Mouse (Mus musculus) neural tube, embryonic 11.5 days (tissue): ENCODE data around the gene Fgfr1op2. TPM values are rescaled to one million over a fixed set of nuclear protein-coding genes. Genes with fewer than 3 reads are reported as not detected.

Experiments
- ATAC-seq: fragments of 200-750 bp; cut with Nextera tagmentation; 2 replicates; pipeline ENCODE4 v1.8.0; 2017; ENCODE audit warnings: moderate number of reproducible peaks, mild to moderate bottlenecking, moderate TSS enrichment, moderate library complexity; ENCODE audit not compliant: insufficient read depth, low FRiP score, low TSS enrichment
- DNase-seq: peaks from one replicate; pipeline ENCODE4 v3.0.0-alpha.2; 2015; ENCODE audit warnings: low spot score
- H3K27ac ChIP-seq: fragments of 300-500 bp; sonication (generic); 2 replicates; pipeline ENCODE4 v1.5.1; 2014; ENCODE audit warnings: low read depth, mild to moderate bottlenecking, low read length
- H3K27me3 ChIP-seq: fragments of 300-500 bp; sonication (generic); 2 replicates; pipeline ENCODE4 v1.6.1; 2014; ENCODE audit warnings: mild to moderate bottlenecking, low read length, mixed read lengths; ENCODE audit not compliant: control insufficient read depth, insufficient read depth
- H3K36me3 ChIP-seq: fragments of 300-500 bp; sonication (generic); 2 replicates; pipeline ENCODE4 v1.6.1; 2014; ENCODE audit warnings: mild to moderate bottlenecking, low read length, moderate library complexity, mixed read lengths; ENCODE audit not compliant: control insufficient read depth, insufficient read depth
- H3K4me1 ChIP-seq: fragments of 300-500 bp; sonication (generic); 2 replicates; pipeline ENCODE4 v1.6.1; 2014; ENCODE audit warnings: low read length, mixed read lengths; ENCODE audit not compliant: control insufficient read depth, insufficient read depth
- H3K4me2 ChIP-seq: fragments of 300-500 bp; sonication (generic); 2 replicates; pipeline ENCODE4 v1.6.1; 2014; ENCODE audit warnings: low read depth, mild to moderate bottlenecking, moderate library complexity
- H3K4me3 ChIP-seq: fragments of 300-500 bp; sonication (generic); 2 replicates; pipeline ENCODE4 v1.5.1; 2014; ENCODE audit warnings: low read depth, low read length
- H3K9ac ChIP-seq: fragments of 300-500 bp; sonication (generic); 2 replicates; pipeline ENCODE4 v1.6.1; 2014; ENCODE audit warnings: mild to moderate bottlenecking, low read length
- H3K9me3 ChIP-seq: fragments of 300-500 bp; sonication (generic); 2 replicates; pipeline ENCODE4 v1.6.1; 2016; ENCODE audit warnings: low read length; ENCODE audit not compliant: control insufficient read depth
- WGBS: fragments of 180-500 bp; shearing (Covaris S2); extraction: QIAGEN DNeasy Blood & Tissue Kit; methylation state at CpG from one replicate; pipeline ENCODE4 v1.1.7; 2014; 5-methylcytosine and 5-hydroxymethylcytosine counted together
- polyA plus RNA-seq: library from polyadenylated mRNA; unstranded; fragments of >200 nt; fragmentation: Nextera tagmentation; extraction: Ambion mirVana; gene quantifications from 2 replicates; pipeline ENCODE4 v1.2.1, GENCODE M21; 2014

Gene Fgfr1op2
- polyA plus RNA-seq: 78.2 and 82.7 TPM in 2 replicates

GRCm38 (mm10) chr6:146576903-146577302, at the start of gene Fgfr1op2:
Gene Fgfr1op2, plus strand, starts transcription at chr6:146577203.
- DNase-seq: no peak
- peak within 1 kb of the TSS; percentile 85 for H3K9ac ChIP-seq
- no peak; the same call in 1 of the 2 replicates for ATAC-seq
- peak within 1 kb of the TSS; percentile 93 for H3K27ac ChIP-seq
- peak within 1 kb of the TSS; percentile 96 for H3K4me3 ChIP-seq
- no peaks in the 10 kb centered on the region for H3K9me3 ChIP-seq
- WGBS: 1% methylated on average over 13 of the region's 13 CpGs
- H3K4me2 ChIP-seq: peak within 1 kb of the TSS; percentile 61
- H3K27me3 ChIP-seq: no peaks in the 10 kb centered on the region
- no peaks in the 10 kb centered on the region for H3K36me3 ChIP-seq
- H3K4me1 ChIP-seq: peaks cover 6% of the 10 kb centered on the region

GRCm38 (mm10) chr6:146527537-146527936, 49.5 kb upstream of the Fgfr1op2 start:
- no peak overlapping the region for H3K4me3 ChIP-seq
- H3K9ac ChIP-seq: no peak overlapping the region
- no peaks in the 10 kb centered on the region for H3K9me3 ChIP-seq
- H3K27me3 ChIP-seq: no peaks in the 10 kb centered on the region
- no peak for ATAC-seq
- DNase-seq: no peak
- no peak overlapping the region for H3K27ac ChIP-seq
- 86% methylated on average over 2 of the region's 2 CpGs for WGBS
- no peaks in the 10 kb centered on the region for H3K4me1 ChIP-seq
- H3K36me3 ChIP-seq: no peaks in the 10 kb centered on the region
- no peak overlapping the region for H3K4me2 ChIP-seq

GRCm38 (mm10) chr6:146530363-146530762, 46.6 kb upstream of the Fgfr1op2 start:
- H3K9ac ChIP-seq: no peak overlapping the region
- H3K4me3 ChIP-seq: no peak overlapping the region
- no peak overlapping the region for H3K4me2 ChIP-seq
- H3K9me3 ChIP-seq: no peaks in the 10 kb centered on the region
- H3K36me3 ChIP-seq: no peaks in the 10 kb centered on the region
- 49% methylated on average over 7 of the region's 7 CpGs for WGBS
- no peaks in the 10 kb centered on the region for H3K4me1 ChIP-seq
- no peak overlapping the region for H3K27ac ChIP-seq
- no peaks in the 10 kb centered on the region for H3K27me3 ChIP-seq
- DNase-seq (no peak), ATAC-seq (no peak)

- ATAC-seq: no peak
- H3K27me3 ChIP-seq: no peaks in the 10 kb centered on the region
- no peaks in the 10 kb centered on the region for H3K9me3 ChIP-seq
- H3K9ac ChIP-seq: no peak overlapping the region
- DNase-seq: peak; percentile 12
- H3K4me1 ChIP-seq: no peaks in the 10 kb centered on the region
- H3K4me3 ChIP-seq: no peak overlapping the region
- no peak overlapping the region for H3K27ac ChIP-seq
- 18% methylated on average over 5 of the region's 5 CpGs for WGBS
- no peak overlapping the region for H3K4me2 ChIP-seq
- no peaks in the 10 kb centered on the region for H3K36me3 ChIP-seq
Measured at GRCm38 (mm10) chr6:146530769-146531168, 46.2 kb upstream of the Fgfr1op2 start.

GRCm38 (mm10) chr6:146533146-146533545, 43.9 kb upstream of the Fgfr1op2 start:
- Histone ChIP-seq H3K27me3 (no peaks in the 10 kb centered on the region), H3K4me1 (no peaks in the 10 kb centered on the region), H3K4me2 (no peak overlapping the region), H3K27ac (no peak overlapping the region), H3K4me3 (no peak overlapping the region), H3K9me3 (no peaks in the 10 kb centered on the region), H3K36me3 (no peaks in the 10 kb centered on the region), H3K9ac (no peak overlapping the region)
- ATAC-seq: no peak
- no peak for DNase-seq
- WGBS: 90% methylated on average over 4 of the region's 4 CpGs

- Histone ChIP-seq H3K27ac (no peak overlapping the region), H3K4me2 (no peak overlapping the region), H3K4me3 (no peak overlapping the region), H3K4me1 (no peaks in the 10 kb centered on the region), H3K9ac (no peak overlapping the region), H3K27me3 (no peaks in the 10 kb centered on the region), H3K9me3 (no peaks in the 10 kb centered on the region), H3K36me3 (no peaks in the 10 kb centered on the region)
- no peak for ATAC-seq
- WGBS: 92% methylated on average over 5 of the region's 5 CpGs
- DNase-seq: no peak
Measured at GRCm38 (mm10) chr6:146535501-146535900, 41.5 kb upstream of the Fgfr1op2 start.

- Histone ChIP-seq H3K9ac (no peak overlapping the region), H3K9me3 (no peaks in the 10 kb centered on the region), H3K4me1 (no peaks in the 10 kb centered on the region), H3K4me2 (no peak overlapping the region), H3K27me3 (no peaks in the 10 kb centered on the region), H3K4me3 (no peak overlapping the region), H3K36me3 (no peaks in the 10 kb centered on the region), H3K27ac (no peak overlapping the region)
- ATAC-seq (no peak), DNase-seq (no peak)
- WGBS: 88% methylated on average over 4 of the region's 4 CpGs
Measured at GRCm38 (mm10) chr6:146537111-146537510, 39.9 kb upstream of the Fgfr1op2 start.

- no peak for ATAC-seq
- WGBS: 86% methylated on average over 2 of the region's 2 CpGs
- Histone ChIP-seq H3K4me2 (no peak overlapping the region), H3K27me3 (no peaks in the 10 kb centered on the region), H3K9ac (no peak overlapping the region), H3K4me1 (no peaks in the 10 kb centered on the region), H3K4me3 (no peak overlapping the region), H3K36me3 (no peaks in the 10 kb centered on the region), H3K9me3 (no peaks in the 10 kb centered on the region), H3K27ac (no peak overlapping the region)
- DNase-seq: no peak
Measured at GRCm38 (mm10) chr6:146538071-146538470, 38.9 kb upstream of the Fgfr1op2 start.

- H3K36me3 ChIP-seq: no peaks in the 10 kb centered on the region
- H3K27me3 ChIP-seq: no peaks in the 10 kb centered on the region
- H3K4me1 ChIP-seq: no peaks in the 10 kb centered on the region
- H3K4me3 ChIP-seq: no peak overlapping the region
- no peak overlapping the region for H3K27ac ChIP-seq
- H3K9ac ChIP-seq: no peak overlapping the region
- DNase-seq (no peak), ATAC-seq (no peak)
- H3K9me3 ChIP-seq: no peaks in the 10 kb centered on the region
- no peak overlapping the region for H3K4me2 ChIP-seq
- WGBS: 53% methylated on average over 4 of the region's 4 CpGs
Measured at GRCm38 (mm10) chr6:146538661-146539060, 38.3 kb upstream of the Fgfr1op2 start.
